Mouse (Mus musculus): ENCODE results near the gene Gm10282. TPM values are rescaled to one million over a fixed set of nuclear protein-coding genes. Genes with fewer than 3 reads are reported as not detected.
A peak's percentile ranks its signal among the peaks of the same experiment; 100 is the strongest.

The Gm10282 gene
- polyA plus RNA-seq, 1 experiment from 2014 or later = 8.9 TPM

- Histone ChIP-seq H3K4me2 (no peak overlapping the region), H3K4me1 (replicated peaks) (peaks cover 37% of the 10 kb centered on the region), H3K9ac (no peak overlapping the region), H3K4me3 (replicated peaks) (no peak overlapping the region), H3K27ac (no peak overlapping the region), H3K27me3 (no peaks in the 10 kb centered on the region; the same call in 1 of the 2 replicates), H3K36me3 (no peaks in the 10 kb centered on the region), H3K9me3 (replicated peaks) (no peaks in the 10 kb centered on the region)
- 79% methylated on average over 12 of the region's 12 CpGs for WGBS (ENCODE audit: insufficient replicate concordance)
- DNase-seq (no peak), ATAC-seq (ENCODE audit: low read depth) (no peak)
Measured at GRCm38 (mm10) chr8:72270606-72271005, 34.5 kb downstream of the Gm10282 start.

DNA sequence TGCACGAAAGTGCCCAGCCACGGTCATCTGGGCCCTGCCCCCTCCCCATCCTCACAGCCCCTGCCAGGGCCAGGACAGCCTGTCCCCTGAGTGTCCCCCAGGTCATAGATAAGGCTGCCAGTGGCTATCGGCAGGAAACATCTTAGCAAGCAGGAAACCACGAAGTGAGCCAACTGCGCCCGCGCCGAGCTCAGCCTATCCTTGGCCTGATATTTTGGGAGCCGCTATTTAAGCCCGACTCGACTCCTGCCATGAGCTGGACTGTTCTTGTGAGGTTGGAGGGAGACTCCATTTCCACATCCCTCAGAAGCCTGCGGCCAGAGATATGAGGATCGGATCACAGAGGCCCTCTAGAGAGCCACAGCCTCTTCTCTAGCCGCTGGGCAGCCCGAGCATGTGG is 36.7 kb downstream of the Gm10282 start:
- peak overlapping the region; percentile 45 for H3K9ac ChIP-seq
- H3K27me3 ChIP-seq = no peaks in the 10 kb centered on the region
- WGBS (ENCODE audit: insufficient replicate concordance) = 19% methylated on average over 15 of the region's 15 CpGs
- no peaks in the 10 kb centered on the region for H3K36me3 ChIP-seq
- peaks cover 37% of the 10 kb centered on the region for H3K4me1 ChIP-seq (replicated peaks)
- ATAC-seq (ENCODE audit: low read depth) (peak; percentile 84), DNase-seq (peak; percentile 69)
- H3K4me2 ChIP-seq = peak overlapping the region; percentile 53
- H3K9me3 ChIP-seq (replicated peaks) = no peaks in the 10 kb centered on the region
- peak overlapping the region; percentile 71 for H3K27ac ChIP-seq
- no peak overlapping the region; the same call in 1 of the 2 replicates for H3K4me3 ChIP-seq (replicated peaks)

DNA sequence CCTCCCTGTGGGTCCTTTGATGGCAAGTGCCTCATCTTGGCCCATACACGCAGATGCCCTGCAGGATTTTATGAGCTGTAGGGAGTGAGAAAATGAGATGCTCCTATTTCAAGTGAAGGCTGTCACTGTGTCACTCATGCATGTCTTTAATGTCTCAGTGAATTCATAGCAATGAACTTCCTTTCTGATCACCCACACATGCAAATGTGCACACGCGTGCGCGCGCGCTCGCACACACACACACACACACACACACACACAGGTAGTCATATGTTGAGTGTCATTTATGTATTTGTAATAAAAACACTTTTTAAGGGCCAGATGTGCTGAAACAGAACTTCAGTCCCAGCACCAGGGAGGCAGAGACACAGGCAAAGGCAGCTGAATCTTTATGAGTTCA is 38.0 kb downstream of the Gm10282 start:
- Histone ChIP-seq H3K36me3 (no peaks in the 10 kb centered on the region), H3K4me1 (replicated peaks) (peaks cover 34% of the 10 kb centered on the region), H3K27ac (no peak overlapping the region), H3K4me3 (replicated peaks) (no peak overlapping the region), H3K9ac (no peak overlapping the region), H3K27me3 (no peaks in the 10 kb centered on the region), H3K4me2 (no peak overlapping the region), H3K9me3 (replicated peaks) (no peaks in the 10 kb centered on the region)
- 93% methylated on average over 8 of the region's 8 CpGs for WGBS (ENCODE audit: insufficient replicate concordance)
- DNase-seq (no peak), ATAC-seq (ENCODE audit: low read depth) (no peak)

- peaks cover 30% of the 10 kb centered on the region for H3K4me1 ChIP-seq (replicated peaks)
- no peak for ATAC-seq (ENCODE audit: low read depth)
- no peaks in the 10 kb centered on the region for H3K36me3 ChIP-seq
Measured at GRCm38 (mm10) chr8:72266671-72267070, 38.4 kb downstream of the Gm10282 start.

DNA sequence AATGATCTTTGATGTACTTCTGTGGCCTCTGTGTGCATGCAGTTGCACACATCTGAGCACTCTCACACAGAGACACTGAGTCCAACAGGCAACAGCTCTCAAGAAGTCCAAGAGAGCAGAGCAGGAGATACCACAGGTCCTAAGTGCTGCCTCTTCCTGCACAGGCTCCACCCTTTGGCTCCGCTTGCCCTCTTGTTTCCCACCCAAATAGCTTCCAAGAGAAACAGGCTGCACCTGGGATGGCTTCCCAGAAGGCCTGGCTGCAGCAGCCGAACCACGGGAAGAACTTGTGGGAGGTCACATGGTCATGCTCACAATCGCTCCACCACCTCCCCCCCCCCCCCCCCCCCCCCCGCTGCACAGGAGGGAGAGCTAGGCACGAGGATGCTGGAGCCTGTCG is 39.7 kb downstream of the Gm10282 start:
- H3K27ac ChIP-seq = no peak overlapping the region
- peaks cover 17% of the 10 kb centered on the region for H3K4me1 ChIP-seq (replicated peaks)
- 46% methylated on average over 6 of the region's 7 CpGs for WGBS (ENCODE audit: insufficient replicate concordance)
- DNase-seq (no peak), ATAC-seq (ENCODE audit: low read depth) (no peak)
- no peak overlapping the region for H3K4me3 ChIP-seq (replicated peaks)
- H3K27me3 ChIP-seq = no peaks in the 10 kb centered on the region
- H3K9me3 ChIP-seq (replicated peaks) = no peaks in the 10 kb centered on the region
- no peak overlapping the region for H3K9ac ChIP-seq
- no peak overlapping the region for H3K4me2 ChIP-seq
- H3K36me3 ChIP-seq = no peaks in the 10 kb centered on the region

More at GRCm38 (mm10) chr8:72266671-72267070, 38.4 kb downstream of the Gm10282 start:
- Histone ChIP-seq H3K27ac (no peak overlapping the region), H3K9me3 (replicated peaks) (no peaks in the 10 kb centered on the region), H3K4me2 (no peak overlapping the region), H3K9ac (no peak overlapping the region), H3K27me3 (no peaks in the 10 kb centered on the region), H3K4me3 (replicated peaks) (no peak overlapping the region)
- DNase-seq = no peak

- no peak for DNase-seq
- Histone ChIP-seq H3K4me2 (no peak overlapping the region), H3K27me3 (no peaks in the 10 kb centered on the region), H3K9me3 (replicated peaks) (no peaks in the 10 kb centered on the region), H3K9ac (no peak overlapping the region), H3K36me3 (no peaks in the 10 kb centered on the region), H3K4me1 (replicated peaks) (peaks cover 7% of the 10 kb centered on the region), H3K27ac (no peak overlapping the region), H3K4me3 (replicated peaks) (no peak overlapping the region)
- WGBS (ENCODE audit: insufficient replicate concordance) = 55% methylated on average over 7 of the region's 7 CpGs
- ATAC-seq (ENCODE audit: low read depth) = no peak
Measured at GRCm38 (mm10) chr8:72263451-72263850, 41.6 kb downstream of the Gm10282 start.

DNA sequence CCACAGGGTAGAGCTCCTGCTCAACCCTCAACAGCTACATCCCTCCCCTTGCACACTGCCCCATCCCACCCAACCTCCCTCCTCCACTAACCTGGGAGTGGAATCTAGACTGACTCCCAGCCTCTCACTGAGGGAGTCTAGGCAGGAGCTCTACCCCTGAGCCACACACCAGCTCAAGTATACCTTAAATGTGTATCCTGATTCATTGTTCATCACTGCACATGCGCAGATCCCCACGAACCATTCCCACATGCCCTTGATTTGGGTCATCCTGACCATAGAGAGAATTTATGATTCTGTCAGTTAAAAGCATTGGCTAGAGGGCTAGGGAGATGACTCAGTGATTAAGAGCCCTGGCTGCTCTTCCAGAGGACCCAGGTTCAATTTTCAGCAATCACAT is 42.3 kb downstream of the Gm10282 start:
- Histone ChIP-seq H3K4me2 (no peak overlapping the region), H3K9me3 (replicated peaks) (no peaks in the 10 kb centered on the region), H3K27me3 (no peaks in the 10 kb centered on the region), H3K4me3 (replicated peaks) (no peak overlapping the region), H3K36me3 (no peaks in the 10 kb centered on the region), H3K27ac (no peak overlapping the region), H3K4me1 (replicated peaks) (peaks cover 2% of the 10 kb centered on the region; the same call in 1 of the 2 replicates), H3K9ac (no peak overlapping the region)
- no peak for ATAC-seq (ENCODE audit: low read depth)
- WGBS (ENCODE audit: insufficient replicate concordance) = 71% methylated on average over 2 of the region's 2 CpGs
- DNase-seq = no peak

GRCm38 (mm10) chr8:72261872-72262271 is 43.2 kb downstream of the Gm10282 start:
- ATAC-seq (ENCODE audit: low read depth) (no peak), DNase-seq (no peak)
- H3K36me3 ChIP-seq = peaks cover under 1% of the 10 kb centered on the region
- H3K4me2 ChIP-seq = no peak overlapping the region
- no peak overlapping the region for H3K4me3 ChIP-seq (replicated peaks)
- peaks cover 2% of the 10 kb centered on the region; the same call in 1 of the 2 replicates for H3K4me1 ChIP-seq (replicated peaks)
- H3K9me3 ChIP-seq (replicated peaks) = no peaks in the 10 kb centered on the region
- H3K27me3 ChIP-seq = no peaks in the 10 kb centered on the region
- WGBS (ENCODE audit: insufficient replicate concordance) = 58% methylated on average over 5 of the region's 5 CpGs
- no peak overlapping the region for H3K9ac ChIP-seq
- no peak overlapping the region for H3K27ac ChIP-seq

DNA sequence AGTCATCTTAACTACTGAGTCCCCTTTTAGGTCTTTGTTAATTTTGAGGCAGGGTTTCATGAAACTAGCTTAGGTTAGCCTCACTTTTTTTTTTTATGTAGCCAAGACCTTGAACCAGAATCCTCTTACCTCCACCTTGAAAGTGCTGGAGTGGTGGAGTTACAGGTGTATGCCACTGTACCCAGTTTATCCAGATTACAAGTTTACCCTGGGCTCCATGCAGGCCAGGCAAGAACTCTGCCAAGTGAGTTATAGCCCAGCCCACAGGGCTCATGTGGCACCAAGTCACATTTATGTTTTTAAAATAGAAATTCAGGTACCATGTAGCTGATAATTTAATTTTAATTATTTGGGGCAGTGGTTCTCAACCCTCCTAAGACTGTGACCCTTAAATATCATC is 43.6 kb downstream of the Gm10282 start:
- ATAC-seq (ENCODE audit: low read depth) (no peak), DNase-seq (no peak)
- H3K4me1 ChIP-seq (replicated peaks) = peaks cover 2% of the 10 kb centered on the region; the same call in 1 of the 2 replicates
- H3K27me3 ChIP-seq = no peaks in the 10 kb centered on the region
- H3K4me2 ChIP-seq = no peak overlapping the region
- H3K27ac ChIP-seq = no peak overlapping the region
- no peak overlapping the region for H3K4me3 ChIP-seq (replicated peaks)
- H3K9ac ChIP-seq = no peak overlapping the region
- H3K36me3 ChIP-seq = peaks cover 4% of the 10 kb centered on the region
- H3K9me3 ChIP-seq (replicated peaks) = no peaks in the 10 kb centered on the region

GRCm38 (mm10) chr8:72261019-72261418 is 44.0 kb downstream of the Gm10282 start:
- WGBS (ENCODE audit: insufficient replicate concordance) = 28% methylated on average over 2 of the region's 2 CpGs
- DNase-seq = peak; percentile 32
- Histone ChIP-seq H3K4me2 (no peak overlapping the region), H3K9me3 (replicated peaks) (no peaks in the 10 kb centered on the region), H3K36me3 (peaks cover 5% of the 10 kb centered on the region), H3K4me3 (replicated peaks) (no peak overlapping the region), H3K9ac (no peak overlapping the region), H3K27me3 (no peaks in the 10 kb centered on the region), H3K4me1 (replicated peaks) (peaks cover 2% of the 10 kb centered on the region; the same call in 1 of the 2 replicates), H3K27ac (no peak overlapping the region)
- ATAC-seq (ENCODE audit: low read depth) = peak; percentile 29

- no peaks in the 10 kb centered on the region for H3K9me3 ChIP-seq (replicated peaks)
- no peak overlapping the region for H3K4me2 ChIP-seq
- ATAC-seq (ENCODE audit: low read depth) = no peak
- H3K9ac ChIP-seq = no peak overlapping the region
- no peak overlapping the region for H3K4me3 ChIP-seq (replicated peaks)
- no peak for DNase-seq
- H3K4me1 ChIP-seq (replicated peaks) = peaks cover 2% of the 10 kb centered on the region; the same call in 1 of the 2 replicates
- peaks cover 9% of the 10 kb centered on the region for H3K36me3 ChIP-seq
- H3K27ac ChIP-seq = no peak overlapping the region
- 56% methylated on average over 4 of the region's 4 CpGs for WGBS (ENCODE audit: insufficient replicate concordance)
- H3K27me3 ChIP-seq = no peaks in the 10 kb centered on the region
Measured at GRCm38 (mm10) chr8:72260585-72260984, 44.5 kb downstream of the Gm10282 start.

DNA sequence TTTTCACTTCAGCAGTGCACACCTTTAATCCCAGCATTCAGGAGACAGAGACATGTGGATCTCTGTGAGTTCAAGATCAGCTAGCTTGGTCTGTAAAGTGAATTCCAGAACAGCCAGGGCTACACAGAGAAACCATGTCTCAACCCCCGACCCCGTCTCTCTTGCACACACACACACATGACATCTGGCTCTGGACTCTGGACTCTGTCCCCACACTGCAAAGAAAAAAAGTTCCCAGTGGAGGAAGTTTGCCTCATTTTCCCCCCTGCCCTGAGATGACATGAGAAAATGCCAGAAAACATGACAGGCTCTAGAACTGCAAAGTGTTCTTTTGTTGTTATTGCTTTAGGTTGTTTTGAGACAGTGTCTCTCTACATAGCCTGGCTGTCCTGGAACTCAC is 45.2 kb downstream of the Gm10282 start:
- no peak overlapping the region for H3K27ac ChIP-seq
- peaks cover 17% of the 10 kb centered on the region for H3K36me3 ChIP-seq
- H3K4me1 ChIP-seq (replicated peaks) = peaks cover 2% of the 10 kb centered on the region; the same call in 1 of the 2 replicates
- no peak overlapping the region for H3K9ac ChIP-seq
- DNase-seq (no peak), ATAC-seq (ENCODE audit: low read depth) (no peak)
- H3K4me2 ChIP-seq = no peak overlapping the region
- no peak overlapping the region for H3K4me3 ChIP-seq (replicated peaks)
- H3K9me3 ChIP-seq (replicated peaks) = no peaks in the 10 kb centered on the region
- H3K27me3 ChIP-seq = no peaks in the 10 kb centered on the region
- WGBS (ENCODE audit: insufficient replicate concordance) = 47% methylated on average over 2 of the region's 2 CpGs

Data from liver, embryonic 13.5 days (tissue).